Mouse (Mus musculus): ENCODE data around the gene Rtp1. TPM values are rescaled to one million over a fixed set of nuclear protein-coding genes. Genes with fewer than 3 reads are reported as not detected.

The Rtp1 gene
- total RNA-seq (2021): not detected

DNA sequence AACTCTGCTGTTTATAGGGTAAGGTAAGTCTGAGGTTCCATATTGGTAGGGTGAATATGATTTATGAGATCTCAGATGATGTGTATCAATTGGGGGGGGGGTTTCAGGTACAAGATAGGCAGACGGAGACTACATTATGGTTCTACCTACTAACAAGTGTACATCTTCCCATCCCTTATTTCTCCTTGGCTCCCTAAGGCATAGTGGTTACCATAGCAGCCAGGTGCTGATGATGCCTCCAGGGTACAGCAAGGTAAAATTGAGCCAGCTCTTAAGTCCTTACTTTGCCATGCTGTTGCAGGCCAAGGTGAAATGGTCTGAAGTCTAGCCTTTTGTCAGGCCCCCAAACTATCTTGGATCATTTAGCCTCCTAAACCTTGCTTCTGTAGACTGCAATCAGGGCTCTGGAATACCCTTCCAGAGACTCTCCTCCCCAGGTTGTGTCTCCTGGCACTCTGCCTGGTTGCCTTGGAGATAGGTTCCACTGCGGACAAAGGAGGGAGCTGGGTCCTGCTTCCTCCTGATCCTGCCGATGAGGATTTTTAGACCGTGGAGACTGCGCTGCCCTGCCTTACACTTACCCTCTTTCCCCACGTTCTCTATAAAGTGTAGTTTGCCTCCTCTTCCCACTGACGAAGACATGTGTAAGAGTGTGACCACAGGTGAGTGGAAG, at the start of gene Rtp1:
Rtp1 (plus strand) TSS at position 487 of the 673 bp plus-strand sequence.
- intact Hi-C loops (cut with DNase I): no loop called here
- DNase-seq: no peak

DNA sequence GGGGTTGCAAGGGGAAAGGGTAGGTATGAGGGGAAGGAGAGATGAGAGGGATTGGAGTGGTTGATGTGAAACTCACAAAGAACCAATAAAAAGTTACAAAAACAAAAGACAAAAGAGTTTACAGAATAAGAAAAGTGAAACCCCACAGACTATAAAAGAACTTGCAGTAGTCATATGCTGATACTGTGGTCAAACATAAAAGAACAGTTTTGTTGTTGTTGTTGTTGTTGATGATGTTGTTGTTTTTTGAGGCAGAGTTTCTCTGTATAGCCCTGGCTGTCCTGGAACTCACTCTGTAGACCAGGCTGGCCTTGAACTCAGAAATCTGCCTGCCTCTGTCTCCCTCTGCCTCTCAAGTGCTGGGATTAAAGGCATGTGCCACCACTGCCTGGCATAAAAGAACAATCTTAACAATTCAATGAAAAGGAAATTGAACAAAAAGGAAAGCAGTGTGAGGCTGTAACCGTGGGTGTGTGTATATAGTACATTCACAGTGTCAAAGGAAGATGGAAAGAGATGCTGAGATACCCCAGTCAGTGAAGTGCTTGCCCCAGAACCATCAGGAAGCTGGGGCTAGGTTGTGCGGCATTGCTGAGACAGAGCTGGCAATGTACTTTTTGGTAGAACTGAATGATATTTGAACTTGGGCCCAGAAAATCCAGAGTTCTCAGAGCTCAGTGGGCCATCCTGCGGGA, 49.2 kb upstream of the Rtp1 start:
- no peak for DNase-seq
- intact Hi-C loops (cut with DNase I): no loop called here

DNA sequence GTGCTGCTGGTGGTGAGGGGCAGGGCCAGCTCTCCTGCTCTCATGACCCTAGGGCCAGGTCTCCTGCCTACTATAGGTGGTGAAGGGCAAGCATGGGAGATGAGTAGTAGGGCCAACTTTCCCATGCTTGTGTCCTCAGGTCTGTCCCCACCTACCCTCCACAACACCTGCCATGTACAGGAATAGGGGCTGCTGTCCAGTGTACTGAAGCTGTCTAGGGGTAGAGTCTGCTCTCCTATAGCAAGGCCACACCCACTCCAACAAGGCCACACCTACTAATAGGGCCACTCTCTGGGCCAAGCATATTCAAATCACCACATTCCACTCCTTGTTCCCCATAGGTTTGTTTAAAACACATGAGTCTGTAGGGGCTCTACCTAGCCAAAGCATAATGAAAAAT, 44.6 kb upstream of the Rtp1 start:
- DNase-seq: no peak
- intact Hi-C loops (cut with DNase I): no loop called here

- intact Hi-C loops (cut with DNase I): no loop called here
- no peak for DNase-seq
These were observed 31.0 kb upstream of the Rtp1 start for GRCm38 (mm10) chr16:23397931-23398330.

DNA sequence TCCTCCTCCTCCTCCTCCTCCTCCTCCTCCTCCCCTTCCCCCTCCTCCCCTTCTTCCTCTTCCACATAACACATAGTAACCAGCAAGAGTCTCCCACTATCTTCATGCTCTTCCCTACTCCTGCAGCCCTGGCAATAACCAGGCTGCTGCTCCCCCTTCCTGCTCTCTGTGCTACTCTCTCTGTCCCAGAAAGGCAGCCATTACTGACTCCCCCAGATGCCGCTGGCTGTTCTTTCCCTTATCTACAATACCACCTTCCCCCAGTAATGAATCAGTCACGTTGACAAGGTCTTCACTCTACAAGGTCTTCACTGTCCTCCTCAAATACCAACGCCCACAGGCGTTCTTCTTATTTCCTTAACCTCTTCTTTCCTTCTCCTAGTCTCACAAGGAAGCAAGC, 27.5 kb upstream of the Rtp1 start:
- intact Hi-C loops (cut with DNase I): loop anchor here (5.0 kb wide), 2 partner anchors 119 to 314 kb away; no protein-coding TSS in a partner anchor
- DNase-seq: no peak

GRCm38 (mm10) chr16:23401959-23402358, 27.0 kb upstream of the Rtp1 start:
- intact Hi-C loops (cut with DNase I): loop anchor here (2.0 to 5.0 kb wide), 3 partner anchors 120 to 315 kb away; no protein-coding TSS in a partner anchor
- DNase-seq: no peak

DNA sequence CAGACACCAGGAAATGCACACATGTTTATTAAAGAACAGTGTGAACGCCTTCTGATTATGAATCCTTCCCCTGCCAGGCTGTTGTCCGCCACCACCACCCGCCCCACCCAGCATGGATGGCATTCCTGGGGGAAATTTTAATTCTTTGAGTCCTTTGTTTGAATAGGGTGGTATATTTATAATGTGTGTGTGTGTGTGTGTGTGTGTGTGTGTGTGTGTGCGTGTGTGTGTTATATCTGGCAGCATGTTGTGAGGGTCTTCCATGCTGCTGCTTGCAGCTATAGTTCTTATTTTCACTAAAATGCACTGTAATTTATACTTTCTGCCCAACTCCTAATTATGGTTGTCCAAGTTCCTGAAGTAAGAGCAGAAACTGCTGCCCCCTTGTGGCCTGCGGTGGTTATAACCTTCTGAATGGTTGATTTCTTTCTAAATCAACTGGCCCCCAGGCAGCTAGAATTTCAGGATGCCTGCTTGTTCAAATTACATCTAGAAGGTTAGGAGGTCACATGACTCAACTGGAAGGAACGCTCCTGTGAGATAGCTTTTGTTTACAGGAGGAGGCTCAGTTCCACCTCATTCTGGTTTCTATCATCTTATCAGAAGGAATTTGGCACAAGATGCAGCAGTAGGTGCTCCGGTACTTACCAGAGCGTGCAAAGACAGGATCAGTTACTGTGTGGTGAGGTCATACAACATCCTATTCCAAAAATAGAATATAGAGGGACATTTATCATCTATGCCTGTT, 25.8 kb upstream of the Rtp1 start:
- intact Hi-C loops (cut with DNase I): loop anchor here (1.0 to 5.0 kb wide), 4 partner anchors 121 to 316 kb away; no protein-coding TSS in a partner anchor
- peak; percentile 81 to 89 for DNase-seq

DNA sequence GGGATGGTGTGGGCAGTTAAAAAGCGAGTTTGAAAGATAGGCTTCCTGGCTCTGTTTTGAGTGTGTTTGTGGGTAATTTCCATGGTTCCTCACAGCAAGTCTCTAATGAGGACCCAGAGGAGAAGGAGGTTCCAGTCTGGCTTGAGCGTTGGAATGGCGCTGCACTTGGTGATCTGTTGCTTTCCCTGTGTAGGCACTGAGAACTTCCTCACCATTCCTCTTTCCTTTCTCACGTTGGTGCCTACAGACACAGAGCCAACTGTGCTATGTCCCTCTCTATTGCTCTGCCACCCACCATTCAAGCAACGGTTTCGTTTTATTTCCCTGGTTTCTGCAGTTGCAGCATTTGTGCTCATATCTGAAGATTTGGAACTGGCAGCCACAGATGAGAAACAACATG, 16.0 kb upstream of the Rtp1 start:
- DNase-seq: no peak
- intact Hi-C loops (cut with DNase I): no loop called here

DNA sequence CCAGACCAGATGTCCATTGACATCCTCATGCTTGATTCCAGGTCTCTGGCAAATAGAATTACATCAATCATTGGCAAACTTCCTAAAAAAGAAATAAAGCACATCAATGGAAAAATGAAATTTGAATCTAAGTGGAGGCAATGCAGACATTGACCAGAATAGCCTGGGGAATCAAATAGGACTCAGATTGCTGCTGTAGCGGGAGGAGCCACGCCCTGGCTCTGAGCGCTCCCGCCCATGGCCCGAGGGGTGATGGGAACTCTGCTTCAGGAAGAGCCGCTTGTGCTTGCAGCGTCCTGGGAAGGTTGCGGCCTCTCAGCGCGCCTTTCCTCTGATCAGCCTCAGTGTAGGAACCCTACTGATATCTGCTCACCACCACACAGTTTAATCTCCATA, 12.7 kb upstream of the Rtp1 start:
- DNase-seq: peak in 1 of 2 experiments; percentile 65
- intact Hi-C loops (cut with DNase I): no loop called here

DNA sequence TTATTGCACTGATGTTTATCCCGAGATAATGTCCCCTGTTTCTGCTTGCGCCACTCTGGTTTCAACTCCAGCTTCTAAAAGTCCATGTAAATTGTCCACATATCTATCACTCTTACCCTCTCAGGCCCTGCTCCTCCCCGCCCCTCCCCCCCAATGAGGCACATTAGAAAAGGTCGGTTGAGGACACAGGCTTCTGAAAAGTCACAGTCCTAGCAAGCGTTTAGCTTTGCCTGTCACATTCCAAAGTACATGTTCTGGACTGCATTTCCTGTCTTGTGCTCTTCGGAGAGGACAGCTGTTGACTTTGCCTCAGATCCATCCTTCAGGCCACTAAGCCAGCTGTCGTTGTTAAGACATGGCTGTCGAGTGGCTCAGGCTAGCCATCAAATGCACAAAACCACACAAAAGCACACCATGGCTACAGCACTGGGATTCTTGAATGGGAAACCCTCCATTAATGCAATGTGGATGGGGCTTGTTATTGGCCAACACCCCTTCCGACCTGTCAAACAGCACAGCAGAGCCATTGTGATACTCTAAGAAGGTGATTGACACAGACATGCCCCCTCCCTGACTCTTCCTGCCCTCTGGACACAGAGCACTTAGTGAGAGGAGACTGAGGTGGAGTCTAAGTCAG, 12.2 kb upstream of the Rtp1 start:
- peak; percentile 53 to 66 for DNase-seq
- intact Hi-C loops (cut with DNase I): no loop called here

DNA sequence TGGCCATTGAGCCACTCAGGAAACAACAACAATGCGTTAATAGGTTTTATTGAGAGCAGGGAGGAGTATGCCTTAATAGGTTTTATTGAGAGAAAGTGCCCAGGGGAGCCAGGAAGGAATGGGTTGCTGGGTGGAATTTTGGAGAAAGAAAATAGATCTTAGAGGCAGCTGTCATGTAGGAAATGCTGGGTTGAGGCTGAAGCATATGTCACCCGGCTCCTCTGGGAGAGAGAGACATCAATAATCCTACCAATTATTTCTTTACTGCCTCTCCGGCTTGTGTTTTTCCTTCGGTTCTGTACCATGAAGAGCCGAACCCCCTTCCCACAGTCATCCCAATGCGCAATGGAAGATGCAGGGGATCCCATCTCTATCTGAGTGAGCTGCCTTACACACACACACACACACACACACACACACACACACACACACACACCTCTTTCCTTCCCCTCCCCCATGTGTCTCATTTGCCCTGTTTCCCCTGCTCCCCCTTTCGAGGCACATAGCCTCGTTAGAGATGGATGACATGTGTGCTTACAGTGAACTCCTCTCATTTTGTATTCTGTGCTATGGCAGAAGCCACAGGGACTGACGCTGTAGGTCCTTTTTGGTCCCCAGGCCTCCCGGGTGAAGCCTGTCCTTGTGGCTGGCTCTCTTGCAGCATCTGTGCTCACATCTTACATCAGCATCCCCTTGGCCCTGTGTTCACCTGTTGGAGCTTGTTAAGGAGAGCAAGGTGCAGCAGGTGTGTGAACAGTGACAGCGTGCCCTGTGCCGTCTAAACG, 11.3 kb upstream of the Rtp1 start:
- DNase-seq: no peak
- intact Hi-C loops (cut with DNase I): no loop called here

- intact Hi-C loops (cut with DNase I): no loop called here
- no peak for DNase-seq
These were observed 9.3 kb upstream of the Rtp1 start for GRCm38 (mm10) chr16:23419565-23420085.

- no peak for DNase-seq
- intact Hi-C loops (cut with DNase I): no loop called here
These were observed 5.1 kb upstream of the Rtp1 start for GRCm38 (mm10) chr16:23423825-23424224.

DNA sequence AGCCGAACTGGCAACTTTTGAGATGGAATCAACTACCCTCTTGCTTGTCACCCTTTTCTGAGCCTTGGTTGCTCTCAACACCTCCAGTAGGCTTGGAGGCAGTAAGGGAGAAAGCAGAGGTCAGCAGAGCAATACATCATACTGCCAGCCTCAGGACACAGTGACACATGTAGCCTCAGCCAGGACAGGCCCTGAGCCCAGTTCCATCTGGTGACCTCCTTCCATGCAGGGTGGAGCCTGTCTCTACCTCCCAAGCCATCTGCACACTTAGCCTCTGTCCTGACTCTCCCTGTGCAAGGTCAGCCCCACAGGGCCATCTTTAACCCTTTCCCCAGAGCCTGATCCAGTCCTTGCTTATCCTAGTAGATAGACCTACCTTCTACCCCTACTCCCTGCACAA, 1.2 kb upstream of the Rtp1 start:
- intact Hi-C loops (cut with DNase I): no loop called here
- DNase-seq: no peak

DNA sequence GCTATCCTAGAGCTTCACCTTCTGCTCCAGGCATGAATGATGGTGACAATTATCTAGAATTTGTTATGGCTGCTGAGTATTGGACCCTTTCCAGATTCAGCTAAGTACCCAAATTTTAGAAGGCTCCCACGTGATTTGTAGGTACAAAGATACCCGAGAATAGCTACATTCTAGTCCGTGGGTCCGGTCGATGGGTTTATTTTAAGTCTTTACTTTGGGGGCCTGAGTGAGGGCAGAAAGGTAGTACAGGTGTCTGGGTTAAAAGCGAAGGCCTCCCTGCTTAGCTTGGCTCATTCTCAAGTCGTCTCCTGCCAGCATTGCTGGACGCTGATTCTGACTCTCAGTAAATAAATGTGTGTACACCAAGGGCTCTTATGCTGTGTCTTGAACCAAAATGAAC, 1.1 kb downstream of the Rtp1 start:
- intact Hi-C loops (cut with DNase I): no loop called here
- DNase-seq: no peak

DNA sequence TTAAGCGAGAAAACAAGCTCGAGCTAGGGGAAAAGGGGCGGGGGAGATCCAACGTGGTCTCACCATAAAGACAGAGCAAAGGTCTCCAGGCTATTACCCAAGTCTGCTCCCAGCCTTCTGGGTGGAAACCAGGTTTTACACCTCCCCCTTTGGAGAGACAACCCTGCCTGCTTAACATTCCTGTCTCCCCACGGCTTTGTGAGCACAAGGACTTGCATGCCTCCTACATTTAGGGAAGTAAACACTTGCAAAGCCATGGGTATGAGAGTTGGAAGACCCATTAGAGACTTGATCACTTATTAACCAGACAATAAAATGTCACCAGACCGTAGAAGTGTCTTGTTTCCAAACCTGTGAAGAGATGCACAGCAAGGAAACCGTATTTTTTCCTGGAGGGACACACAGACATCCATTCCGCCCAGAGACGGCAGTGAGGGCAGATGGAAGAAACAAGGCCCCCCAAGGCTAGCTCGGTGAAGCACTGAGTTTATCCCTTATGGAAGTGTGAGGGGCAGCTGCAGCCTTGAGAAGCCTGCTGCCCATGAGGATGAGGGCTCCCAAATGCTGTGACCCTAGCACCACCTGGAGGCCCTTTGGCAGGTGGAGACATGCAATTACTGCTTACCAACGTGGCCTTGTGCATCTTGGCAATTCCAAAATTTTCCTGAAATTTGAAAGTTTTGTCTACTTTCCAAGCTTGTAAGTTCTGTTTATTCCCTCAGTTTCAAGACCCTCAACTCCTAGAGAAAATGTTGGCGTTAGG, 8.7 kb downstream of the Rtp1 start:
- intact Hi-C loops (cut with DNase I): no loop called here
- DNase-seq: no peak

- no peak for DNase-seq
These were observed 15.3 kb downstream of the Rtp1 start for GRCm38 (mm10) chr16:23444231-23444630.

GRCm38 (mm10) chr16:23449946-23450345, 21.0 kb downstream of the Rtp1 start:
- DNase-seq: no peak
- intact Hi-C loops (cut with DNase I): no loop called here

More at GRCm38 (mm10) chr16:23444231-23444630, 15.3 kb downstream of the Rtp1 start:
- intact Hi-C loops (cut with DNase I): no loop called here

- intact Hi-C loops (cut with DNase I): no loop called here
These were observed 21.9 kb downstream of the Rtp1 start for GRCm38 (mm10) chr16:23450816-23451215.

More at GRCm38 (mm10) chr16:23450816-23451215, 21.9 kb downstream of the Rtp1 start:
- no peak for DNase-seq

Data from heart, postnatal 10 days (tissue).